Mouse (Mus musculus): ENCODE results near the gene Wnt10b.
A peak's percentile ranks its signal among the peaks of the same experiment; 100 is the strongest.

Wnt10b gene

GRCm38 (mm10) chr15:98727443-98728321 lies 50.3 kb downstream of the Wnt10b start, which contains the start of gene Fkbp11:
TSS of gene Fkbp11 (minus strand) at chr15:98728198.
- peak; percentile 86 for DNase-seq

- DNase-seq = no peak
Observed at GRCm38 (mm10) chr15:98726746-98727145, 51.2 kb downstream of the Wnt10b start.

- DNase-seq = no peak
Observed at GRCm38 (mm10) chr15:98726079-98726478, 51.9 kb downstream of the Wnt10b start.

GRCm38 (mm10) chr15:98724441-98724840 lies 53.5 kb downstream of the Wnt10b start:
- no peak for DNase-seq

- no peak for DNase-seq
Observed at GRCm38 (mm10) chr15:98722854-98723253, 55.1 kb downstream of the Wnt10b start.

GRCm38 (mm10) chr15:98722191-98722590 lies 55.8 kb downstream of the Wnt10b start:
- no peak for DNase-seq

Data from embryo, embryonic 11 days (tissue).